Mouse (Mus musculus): ENCODE results near the gene Tnfrsf13b.

- TF ChIP-seq CTCF (IDR thresholded peaks at IDR 0.05; ENCODE audit: extremely low read depth, insufficient read depth, low read length) (no peak), POLR2A (IDR thresholded peaks at IDR 0.05; ENCODE audit: extremely low read depth, insufficient read depth, low read length) (no peak)
Measured at GRCm38 (mm10) chr11:61132943-61133342, 6.4 kb downstream of the Tnfrsf13b start.

Measured in cortical plate, adult 2 months (tissue).